Mouse (Mus musculus) hindbrain, embryonic 12.5 days (tissue): Measurements from ENCODE around the gene Rxrb. TPM values are rescaled to one million over a fixed set of nuclear protein-coding genes. Genes with fewer than 3 reads are reported as not detected.

Experiments used
- ATAC-seq: fragments of 200-750 bp; cut with Nextera tagmentation; 2 replicates; pipeline ENCODE4 v1.8.0; 2017; ENCODE audit warnings: moderate TSS enrichment; ENCODE audit not compliant: low FRiP score
- H3K27ac ChIP-seq: fragments of 300-500 bp; sonication (generic); 2 replicates; pipeline ENCODE4 v1.5.1; 2016; ENCODE audit warnings: mild to moderate bottlenecking
- H3K27me3 ChIP-seq: fragments of 300-500 bp; sonication (generic); 2 replicates; pipeline ENCODE4 v1.6.1; 2016; ENCODE audit warnings: mild to moderate bottlenecking
- H3K36me3 ChIP-seq: fragments of 300-500 bp; sonication (generic); 2 replicates; pipeline ENCODE4 v1.6.1; 2016; ENCODE audit warnings: mild to moderate bottlenecking
- H3K4me1 ChIP-seq: fragments of 300-500 bp; sonication (generic); 2 replicates; pipeline ENCODE4 v1.6.1; 2016
- H3K4me2 ChIP-seq: fragments of 300-500 bp; sonication (generic); replicated peaks from 2 replicates; pipeline ENCODE4 v1.6.1; 2016; ENCODE audit warnings: mild to moderate bottlenecking
- H3K4me3 ChIP-seq: fragments of 300-500 bp; sonication (generic); 2 replicates; pipeline ENCODE4 v1.5.1; 2016; ENCODE audit warnings: mild to moderate bottlenecking
- H3K9ac ChIP-seq: fragments of 300-500 bp; sonication (generic); 2 replicates; pipeline ENCODE4 v1.6.1; 2016; ENCODE audit warnings: mild to moderate bottlenecking, moderate library complexity
- H3K9me3 ChIP-seq: fragments of 300-500 bp; sonication (generic); replicated peaks from 2 replicates; pipeline ENCODE4 v1.6.1; 2016; ENCODE audit warnings: mild to moderate bottlenecking
- whole genome bisulfite sequencing: fragments of 180-500 bp; shearing (Covaris S2); methylation state at CpG from one replicate; pipeline ENCODE4 v1.1.7; 2016; 5-methylcytosine and 5-hydroxymethylcytosine counted together
- polyA plus RNA-seq: library from polyadenylated mRNA; unstranded; fragments of >200 nt; fragmentation: Nextera tagmentation; extraction: Ambion mirVana; gene quantifications from 2 replicates; pipeline ENCODE4 v1.2.1, GENCODE M21; 2016

The Rxrb gene
- polyA plus RNA-seq, 1 experiment from 2014 or later: 64.9 TPM

- H3K27me3 ChIP-seq: peaks cover 9% of the 10 kb centered on the region
- no peaks in the 10 kb centered on the region for H3K36me3 ChIP-seq
- no peak overlapping the region for H3K9ac ChIP-seq
- H3K4me2 ChIP-seq: no peak overlapping the region
- no peaks in the 10 kb centered on the region for H3K4me1 ChIP-seq
- H3K9me3 ChIP-seq: no peaks in the 10 kb centered on the region; the same call in 1 of the 2 replicates
- no peak overlapping the region for H3K4me3 ChIP-seq
- 44% methylated on average over 2 of the region's 2 CpGs for WGBS
- no peak overlapping the region for H3K27ac ChIP-seq
- no peak for ATAC-seq
Observed at GRCm38 (mm10) chr17:34006570-34006969, 25.0 kb upstream of the Rxrb start.

- no peak for ATAC-seq
- 0 out of 2 replicates have a peak, but pooled peaks cover 3% of the 10 kb centered on the region for H3K36me3 ChIP-seq
- H3K4me1 ChIP-seq: no peaks in the 10 kb centered on the region
- WGBS: 66% methylated on average over 5 of the region's 5 CpGs
- no peak overlapping the region for H3K4me3 ChIP-seq
- no peak overlapping the region for H3K9ac ChIP-seq
- no peak overlapping the region for H3K4me2 ChIP-seq
- no peak overlapping the region for H3K27ac ChIP-seq
- no peaks in the 10 kb centered on the region; the same call in 1 of the 2 replicates for H3K9me3 ChIP-seq
- H3K27me3 ChIP-seq: no peaks in the 10 kb centered on the region
Observed at GRCm38 (mm10) chr17:34010156-34010555, 21.5 kb upstream of the Rxrb start.

GRCm38 (mm10) chr17:34013436-34013835 is 18.2 kb upstream of the Rxrb start:
- Histone ChIP-seq H3K9ac (no peak overlapping the region), H3K36me3 (0 out of 2 replicates have a peak, but pooled peaks cover 6% of the 10 kb centered on the region), H3K27ac (no peak overlapping the region), H3K27me3 (no peaks in the 10 kb centered on the region), H3K4me1 (no peaks in the 10 kb centered on the region), H3K4me3 (no peak overlapping the region), H3K4me2 (no peak overlapping the region), H3K9me3 (no peaks in the 10 kb centered on the region)
- WGBS: 91% methylated on average over 8 of the region's 8 CpGs
- ATAC-seq: no peak

GRCm38 (mm10) chr17:34021539-34022413 is 9.8 kb upstream of the Rxrb start:
- Histone ChIP-seq H3K4me1 (peaks cover 30% of the 10 kb centered on the region), H3K27me3 (no peaks in the 10 kb centered on the region), H3K4me2 (no peak overlapping the region), H3K36me3 (peaks cover 34% of the 10 kb centered on the region), H3K27ac (no peak overlapping the region), H3K4me3 (no peak overlapping the region), H3K9me3 (peaks cover 14% of the 10 kb centered on the region; the same call in 1 of the 2 replicates), H3K9ac (no peak overlapping the region)
- no peak for ATAC-seq
- 95% methylated on average over 22 of the region's 23 CpGs for WGBS

GRCm38 (mm10) chr17:34022414-34022783 is 9.2 kb upstream of the Rxrb start:
- H3K9ac ChIP-seq: no peak overlapping the region
- H3K4me3 ChIP-seq: no peak overlapping the region
- ATAC-seq: no peak
- no peak overlapping the region for H3K4me2 ChIP-seq
- H3K36me3 ChIP-seq: peaks cover 34% of the 10 kb centered on the region
- peaks cover 37% of the 10 kb centered on the region for H3K4me1 ChIP-seq
- H3K27me3 ChIP-seq: no peaks in the 10 kb centered on the region
- no peak overlapping the region for H3K27ac ChIP-seq
- peaks cover 14% of the 10 kb centered on the region; the same call in 1 of the 2 replicates for H3K9me3 ChIP-seq
- WGBS: 92% methylated on average over 14 of the region's 14 CpGs

- Histone ChIP-seq H3K27ac (no peak overlapping the region), H3K9me3 (peaks cover 14% of the 10 kb centered on the region; the same call in 1 of the 2 replicates), H3K4me1 (peaks cover 40% of the 10 kb centered on the region), H3K9ac (no peak overlapping the region), H3K36me3 (peaks cover 34% of the 10 kb centered on the region), H3K27me3 (no peaks in the 10 kb centered on the region), H3K4me2 (no peak overlapping the region), H3K4me3 (no peak overlapping the region)
- ATAC-seq: no peak
- 98% methylated on average over 20 of the region's 20 CpGs for WGBS
Observed at GRCm38 (mm10) chr17:34022987-34023386, 8.6 kb upstream of the Rxrb start.

- Histone ChIP-seq H3K4me2 (peak overlapping the region; percentile 89), H3K4me3 (peak overlapping the region; percentile 77), H3K27me3 (no peaks in the 10 kb centered on the region), H3K4me1 (peaks cover 47% of the 10 kb centered on the region), H3K9me3 (peaks cover 14% of the 10 kb centered on the region; the same call in 1 of the 2 replicates), H3K9ac (peak overlapping the region; percentile 88), H3K36me3 (peaks cover 37% of the 10 kb centered on the region), H3K27ac (peak overlapping the region; percentile 97)
- ATAC-seq: no peak
- 64% methylated on average over 9 of the region's 9 CpGs for WGBS
Observed at GRCm38 (mm10) chr17:34023678-34024077, 7.9 kb upstream of the Rxrb start.

GRCm38 (mm10) chr17:34024317-34024821 is 7.2 kb upstream of the Rxrb start, which contains the start of gene Ring1:
Gene Ring1, minus strand, starts transcription at chr17:34024680.
- H3K4me3 ChIP-seq: peak within 1 kb of the TSS; percentile 77
- no peaks in the 10 kb centered on the region for H3K27me3 ChIP-seq
- peak within 1 kb of the TSS; percentile 97 for H3K27ac ChIP-seq
- ATAC-seq: peak; percentile 64
- H3K4me2 ChIP-seq: peak within 1 kb of the TSS; percentile 89
- whole genome bisulfite sequencing: under 1% methylated on average over 42 of the region's 58 CpGs
- peak within 1 kb of the TSS; percentile 88 for H3K9ac ChIP-seq
- peaks cover 54% of the 10 kb centered on the region for H3K4me1 ChIP-seq
- H3K36me3 ChIP-seq: peaks cover 44% of the 10 kb centered on the region
- H3K9me3 ChIP-seq: peaks cover 14% of the 10 kb centered on the region; the same call in 1 of the 2 replicates

GRCm38 (mm10) chr17:34024861-34025755 is 6.5 kb upstream of the Rxrb start:
- ATAC-seq: peak; percentile 33
- Histone ChIP-seq H3K4me3 (peak overlapping the region; percentile 77), H3K27me3 (no peaks in the 10 kb centered on the region), H3K36me3 (peaks cover 49% of the 10 kb centered on the region), H3K9ac (peak overlapping the region; percentile 88), H3K4me2 (peak overlapping the region; percentile 89), H3K9me3 (peaks cover 6% of the 10 kb centered on the region; the same call in 1 of the 2 replicates), H3K4me1 (peaks cover 61% of the 10 kb centered on the region), H3K27ac (peak overlapping the region; percentile 97)
- WGBS: under 1% methylated on average over 57 of the region's 57 CpGs

- Histone ChIP-seq H3K4me1 (peaks cover 67% of the 10 kb centered on the region), H3K9ac (peak overlapping the region; percentile 88), H3K27me3 (no peaks in the 10 kb centered on the region), H3K27ac (peak overlapping the region; percentile 97), H3K4me3 (peak overlapping the region; percentile 77), H3K4me2 (peak overlapping the region; percentile 89), H3K9me3 (peaks cover 3% of the 10 kb centered on the region; the same call in 1 of the 2 replicates), H3K36me3 (peaks cover 42% of the 10 kb centered on the region)
- WGBS: 4% methylated on average over 7 of the region's 7 CpGs
- ATAC-seq: peak; percentile 51
Observed at GRCm38 (mm10) chr17:34025756-34026151, 5.9 kb upstream of the Rxrb start.

- Histone ChIP-seq H3K4me3 (peak overlapping the region; percentile 77), H3K9me3 (no peaks in the 10 kb centered on the region), H3K9ac (peak overlapping the region; percentile 88), H3K36me3 (peaks cover 37% of the 10 kb centered on the region), H3K4me1 (peaks cover 68% of the 10 kb centered on the region), H3K27ac (peak overlapping the region; percentile 97), H3K27me3 (no peaks in the 10 kb centered on the region), H3K4me2 (peak overlapping the region; percentile 89)
- WGBS: 24% methylated on average over 2 of the region's 2 CpGs
- no peak for ATAC-seq
Observed at GRCm38 (mm10) chr17:34026221-34026620, 5.4 kb upstream of the Rxrb start.
